Mouse (Mus musculus): ENCODE data around the gene Prss46.

DNA sequence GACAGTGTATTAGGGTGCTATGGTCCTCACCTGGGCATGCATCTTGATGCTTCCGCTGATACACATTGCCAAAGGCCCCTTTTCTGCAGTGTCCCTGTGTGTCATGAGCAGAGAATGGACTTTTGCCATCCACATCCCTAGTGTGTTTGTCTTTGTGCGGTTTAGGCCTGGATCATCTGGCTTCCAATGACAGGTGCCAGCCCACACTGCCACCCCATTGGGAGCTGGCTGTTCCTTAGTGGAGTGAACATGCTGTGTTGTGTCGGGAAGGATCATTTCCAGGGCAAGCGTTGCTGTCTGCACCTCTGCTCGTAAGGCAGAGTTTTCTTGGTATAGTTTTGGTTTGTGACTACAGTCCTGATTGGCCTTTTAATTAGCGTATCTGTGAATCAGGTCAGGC is 56.9 kb downstream of the Prss46 start:
- TF ChIP-seq CTCF (IDR thresholded peaks at IDR 0.05; ENCODE audit: low read depth, low read length) (no peak), POLR2A (IDR thresholded peaks at IDR 0.05; ENCODE audit: extremely low read depth, insufficient read depth, low read length) (no peak)

Data from liver, adult 2 months (tissue).